Mouse (Mus musculus): Measurements from ENCODE around the gene Fbxo17.

Gene Fbxo17

DNA sequence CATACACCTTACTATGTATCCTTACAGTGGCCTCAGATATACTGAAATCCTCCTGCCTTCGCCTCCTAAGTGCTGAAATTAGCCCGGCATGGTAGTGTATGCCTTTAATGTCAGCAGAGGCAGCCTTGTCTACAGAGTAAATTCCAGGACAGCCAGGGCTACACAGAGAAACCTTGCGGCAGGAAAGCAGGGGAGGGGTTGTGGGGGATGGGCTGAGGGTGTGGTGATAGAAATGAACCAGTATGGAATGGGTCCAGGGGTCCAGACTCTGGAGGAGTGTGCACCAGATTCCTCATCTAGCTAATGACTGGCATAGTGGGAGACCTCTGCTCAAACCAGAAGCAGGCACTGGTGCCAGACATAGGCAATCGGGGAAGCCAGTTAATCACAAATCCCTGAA is 2.6 kb downstream of the Fbxo17 start:
- no peak for DNase-seq

DNA sequence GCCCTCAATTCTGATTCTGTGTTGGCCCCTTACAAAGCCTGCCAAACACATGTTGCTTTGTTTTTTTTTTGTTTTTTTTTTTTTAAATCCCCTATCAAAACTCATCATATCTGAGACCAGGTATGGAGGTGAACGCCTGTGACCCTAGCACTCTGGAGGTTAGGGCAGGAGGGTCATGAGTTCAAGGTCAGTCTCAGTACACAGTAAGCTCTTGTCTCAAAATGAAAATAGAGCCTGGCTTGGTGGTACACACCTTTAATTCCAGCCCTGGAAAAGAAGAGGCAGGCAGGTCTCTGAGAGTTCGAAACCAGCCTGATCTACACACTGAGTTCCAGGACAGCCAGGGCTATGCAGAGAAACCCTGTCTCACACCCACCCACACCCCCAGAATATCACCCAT is 3.0 kb downstream of the Fbxo17 start:
- DNase-seq: no peak

- DNase-seq: peak; percentile 39 to 53
Measured at GRCm38 (mm10) chr7:28720753-28721537, 4.3 kb downstream of the Fbxo17 start.

DNA sequence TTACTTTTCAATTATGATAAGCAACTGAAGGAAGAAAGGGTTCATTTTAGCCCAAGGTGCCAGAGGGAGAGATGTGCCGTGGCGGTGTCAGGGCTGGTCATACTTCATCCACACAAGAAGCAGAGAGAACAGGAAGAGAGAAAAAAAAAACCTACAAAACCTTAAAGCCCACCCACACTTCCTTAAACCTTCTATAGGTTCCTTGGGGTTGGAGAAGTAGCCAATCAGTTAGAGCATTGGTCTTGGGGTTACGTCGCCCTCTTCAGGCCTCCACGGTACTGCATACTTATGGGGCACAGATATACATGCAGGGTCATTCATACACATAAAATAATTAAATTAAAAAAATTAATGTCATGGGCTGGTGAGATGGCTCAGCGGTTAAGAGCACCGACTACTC is 5.5 kb downstream of the Fbxo17 start:
- DNase-seq: no peak

DNA sequence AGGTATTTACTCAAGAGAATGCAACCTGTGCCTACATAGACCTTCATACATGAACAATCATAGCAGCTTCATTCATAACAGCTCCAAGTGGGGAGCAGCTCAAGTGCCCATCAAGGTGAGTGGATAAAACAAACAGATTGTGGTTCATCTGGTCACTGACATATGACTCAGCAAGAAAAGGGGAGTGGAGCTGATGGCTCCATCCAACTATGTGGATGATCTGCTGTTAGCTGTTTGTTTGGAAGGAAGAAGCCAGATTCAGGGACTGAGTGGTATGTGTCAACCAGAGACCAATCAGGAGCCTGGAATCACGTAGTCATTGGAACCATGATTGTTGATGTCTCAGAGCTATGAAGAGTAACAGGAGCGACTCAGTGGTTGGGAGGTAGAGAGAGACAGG is 8.0 kb downstream of the Fbxo17 start:
- DNase-seq: no peak

DNA sequence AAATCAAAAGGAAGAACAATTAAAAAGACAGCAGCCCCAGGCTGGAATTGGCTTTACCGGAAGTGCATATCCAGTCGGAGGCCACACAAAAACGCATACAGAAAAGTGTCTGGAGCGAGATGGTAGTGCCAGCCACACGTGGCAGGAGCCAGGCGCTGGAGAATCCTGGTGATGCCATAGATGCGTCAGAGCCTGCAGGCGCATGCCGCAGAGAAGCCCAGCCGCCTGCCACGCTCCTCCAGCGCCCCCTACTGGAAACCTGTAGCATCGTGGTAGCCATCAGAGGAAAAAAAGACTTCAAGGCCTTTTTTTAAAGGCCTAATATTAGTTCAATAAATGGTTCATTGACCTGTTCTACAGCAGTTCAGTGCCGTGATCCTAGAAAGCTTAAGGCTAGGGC is 10.0 kb downstream of the Fbxo17 start:
- DNase-seq: peak; percentile 92 to 95

DNA sequence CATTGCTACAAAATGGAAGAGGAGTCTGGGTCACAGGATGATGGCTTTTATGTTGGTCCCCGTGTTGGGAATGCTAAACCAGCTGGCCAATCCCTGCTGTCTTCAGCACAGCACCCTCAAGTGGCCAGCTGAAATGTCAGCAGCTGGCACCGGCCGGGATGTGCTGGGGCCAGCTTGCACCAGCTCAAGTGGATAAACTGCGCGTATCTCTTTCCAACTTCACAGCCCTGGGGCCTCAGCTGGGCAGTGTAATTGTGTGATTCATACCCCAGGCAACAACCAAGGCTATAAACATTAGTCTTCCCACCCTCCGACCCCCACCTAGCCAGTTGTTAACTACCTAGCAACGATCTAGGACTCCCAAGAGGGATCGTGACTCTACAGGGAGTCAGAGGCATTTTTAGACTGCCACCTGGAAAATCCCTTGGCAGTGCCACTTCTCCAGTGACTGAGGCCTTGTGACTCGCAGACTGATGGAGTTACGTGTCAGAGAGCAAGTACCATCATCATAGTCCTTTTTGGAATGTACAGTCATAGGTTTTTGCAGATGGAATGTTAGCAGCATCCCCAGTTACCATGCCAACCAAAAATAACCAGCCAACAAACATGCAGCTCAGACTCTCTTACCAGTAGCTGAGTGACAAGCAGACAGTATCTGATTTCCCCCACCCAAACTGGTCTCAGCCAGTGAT is 11.2 kb downstream of the Fbxo17 start:
- DNase-seq: peak; percentile 62 to 65

DNA sequence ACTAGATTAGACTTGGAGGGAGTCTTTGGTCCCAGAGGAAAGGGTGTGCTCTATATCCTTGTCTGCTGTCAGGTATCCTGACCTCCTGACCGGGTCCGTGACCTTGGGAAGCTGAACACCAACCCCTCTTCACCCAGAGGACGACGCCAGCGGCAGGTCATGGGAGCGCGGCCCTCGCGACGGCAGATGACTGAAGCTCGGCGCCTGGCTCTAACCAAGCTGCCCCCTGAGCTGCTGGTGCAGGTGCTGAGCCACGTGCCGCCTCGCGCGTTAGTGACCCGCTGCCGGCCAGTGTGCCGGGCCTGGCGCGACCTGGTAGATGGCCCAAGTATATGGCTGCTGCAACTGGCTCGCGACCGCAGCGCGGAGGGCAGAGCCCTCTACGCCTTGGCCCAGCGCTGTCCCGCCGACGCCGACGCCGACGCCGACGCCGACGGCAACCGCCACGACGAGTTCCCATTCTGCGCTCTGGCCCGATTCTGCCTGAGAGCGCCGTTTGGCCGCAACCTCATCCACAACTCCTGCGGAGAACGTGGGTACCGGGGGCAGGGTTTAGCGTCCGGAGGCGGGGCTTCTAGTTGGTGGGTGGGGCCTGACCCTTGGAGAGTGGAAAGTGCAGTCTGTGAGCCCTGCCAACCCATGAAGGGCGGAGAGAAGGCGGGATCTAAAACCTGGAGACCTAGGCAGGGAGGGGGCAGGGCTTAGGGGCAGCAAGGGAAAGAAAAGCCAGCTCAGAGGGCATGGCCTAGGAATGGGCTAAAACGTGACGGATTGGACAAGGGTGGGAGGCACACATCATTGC is 15.9 kb downstream of the Fbxo17 start:
- DNase-seq: peak; percentile 82 to 87

- DNase-seq: no peak
Measured at GRCm38 (mm10) chr7:28733211-28733610, 16.6 kb downstream of the Fbxo17 start.

- no peak for DNase-seq
Measured at GRCm38 (mm10) chr7:28735701-28736100, 19.1 kb downstream of the Fbxo17 start.

DNA sequence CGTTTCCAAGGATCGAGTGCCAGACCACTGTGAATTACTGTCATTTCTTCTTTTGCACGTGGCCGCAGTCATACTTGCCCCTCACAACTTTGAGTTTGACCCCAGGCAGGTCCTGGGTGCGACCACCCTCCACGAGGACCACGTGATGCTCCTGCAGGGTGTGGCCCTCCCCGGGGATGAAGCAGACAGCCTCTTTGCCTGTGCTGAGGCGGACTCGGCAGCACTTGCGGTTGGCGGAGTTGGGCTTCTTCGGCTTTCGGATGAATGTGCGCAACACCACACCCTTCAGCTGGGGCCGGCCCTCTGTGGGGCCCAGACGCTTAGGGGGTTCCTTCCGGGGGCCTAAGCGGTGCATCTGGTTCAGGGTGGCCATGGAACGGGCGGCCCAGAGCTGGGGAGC is 23.2 kb downstream of the Fbxo17 start:
- no peak for DNase-seq

GRCm38 (mm10) chr7:28740949-28741348 is 24.3 kb downstream of the Fbxo17 start:
- no peak for DNase-seq

- DNase-seq: no peak
Measured at GRCm38 (mm10) chr7:28741368-28741708, 24.7 kb downstream of the Fbxo17 start.

- DNase-seq: peak; percentile 95 to 96
Measured at GRCm38 (mm10) chr7:28741709-28742438, 25.3 kb downstream of the Fbxo17 start, which contains the start of the genes Mrps12 and Sars2. TSS of gene Mrps12 (minus strand) at chr7:28741820. TSS of gene Sars2 (plus strand) at chr7:28741992.

DNA sequence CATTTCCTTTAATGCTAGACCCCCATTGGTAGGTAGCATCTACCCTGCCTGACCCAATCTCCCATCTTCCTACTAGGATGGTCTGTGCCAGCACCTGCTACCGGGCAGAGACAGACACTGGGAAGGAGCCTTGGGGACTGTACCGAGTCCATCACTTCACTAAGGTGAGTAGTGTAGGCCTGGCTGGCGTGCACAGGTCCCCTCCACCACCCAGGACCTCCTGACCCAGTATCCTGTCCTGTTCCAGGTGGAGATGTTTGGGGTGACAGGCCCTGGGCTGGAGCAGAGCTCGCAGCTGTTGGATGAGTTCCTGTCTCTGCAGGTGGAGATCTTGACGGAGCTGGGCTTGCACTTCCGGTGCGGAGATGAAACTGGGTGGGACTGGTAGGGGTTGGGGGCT is 33.3 kb downstream of the Fbxo17 start:
- DNase-seq: no peak

- no peak for DNase-seq
Measured at GRCm38 (mm10) chr7:28756079-28756478, 39.5 kb downstream of the Fbxo17 start, which contains the start of gene Ccer2. TSS of gene Ccer2 (plus strand) at chr7:28756174.

DNA sequence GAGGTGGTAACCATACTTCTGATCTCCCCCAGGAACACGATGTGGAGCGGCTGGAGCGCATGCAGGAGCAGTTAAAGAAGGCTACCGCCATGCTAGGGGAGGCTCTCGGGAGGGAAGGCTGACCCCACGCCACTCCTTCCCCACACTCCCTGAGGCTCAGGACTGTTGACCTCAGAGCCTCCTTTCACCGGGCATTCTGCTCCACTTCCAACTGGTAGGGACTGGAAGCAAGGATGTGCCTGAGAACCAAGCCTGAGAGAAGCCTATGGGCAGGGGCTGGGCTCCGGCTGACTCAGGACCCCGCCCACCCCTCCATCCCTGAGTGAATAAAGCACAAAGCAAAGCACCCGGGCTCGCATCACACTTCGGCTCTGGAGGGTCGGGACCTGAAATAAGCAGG is 42.0 kb downstream of the Fbxo17 start:
- DNase-seq: no peak

DNA sequence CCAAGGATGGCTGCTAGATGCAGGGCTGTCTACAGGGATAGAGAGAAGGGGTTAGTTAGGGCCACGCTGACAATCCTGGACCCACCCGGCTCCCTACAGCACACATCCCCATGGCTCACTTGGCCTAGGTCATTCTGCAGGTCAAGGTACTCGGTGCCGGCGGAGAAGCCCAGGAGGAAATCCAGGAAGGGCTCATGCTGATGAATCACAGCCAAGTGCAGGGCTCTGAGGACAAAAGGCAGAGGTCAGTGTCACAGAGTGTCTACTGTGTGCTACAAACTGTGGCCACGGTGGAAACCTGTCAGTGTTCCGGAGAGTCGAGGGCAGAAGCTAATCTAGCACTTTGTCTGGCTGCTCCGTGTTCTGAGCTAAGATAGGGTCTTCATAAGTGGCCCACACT is 45.3 kb downstream of the Fbxo17 start:
- DNase-seq: no peak

DNA sequence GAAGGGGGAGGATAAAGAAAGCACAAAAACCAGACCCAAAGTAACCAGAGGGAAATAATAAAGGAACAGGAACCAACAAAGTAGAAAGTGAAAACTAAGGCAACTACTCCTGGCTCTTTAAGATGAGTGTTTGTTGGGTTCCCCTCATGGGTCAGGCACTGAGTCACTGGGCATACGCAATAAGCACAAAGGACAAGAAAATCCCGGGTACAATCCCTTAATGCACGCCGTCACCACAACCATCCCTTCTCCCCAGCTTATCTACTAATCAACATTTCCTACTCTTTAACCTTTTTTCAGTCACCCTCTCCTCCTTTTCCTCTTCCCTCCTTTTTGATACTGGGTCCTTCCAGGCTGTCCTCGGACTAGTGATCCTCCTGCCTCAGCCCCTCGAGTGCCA is 48.6 kb downstream of the Fbxo17 start:
- DNase-seq: no peak

GRCm38 (mm10) chr7:28766173-28766879 is 49.7 kb downstream of the Fbxo17 start, which contains the start of gene Sirt2:
TSS of gene Sirt2 (plus strand) at chr7:28766735.
- peak; percentile 96 to 97 for DNase-seq

DNA sequence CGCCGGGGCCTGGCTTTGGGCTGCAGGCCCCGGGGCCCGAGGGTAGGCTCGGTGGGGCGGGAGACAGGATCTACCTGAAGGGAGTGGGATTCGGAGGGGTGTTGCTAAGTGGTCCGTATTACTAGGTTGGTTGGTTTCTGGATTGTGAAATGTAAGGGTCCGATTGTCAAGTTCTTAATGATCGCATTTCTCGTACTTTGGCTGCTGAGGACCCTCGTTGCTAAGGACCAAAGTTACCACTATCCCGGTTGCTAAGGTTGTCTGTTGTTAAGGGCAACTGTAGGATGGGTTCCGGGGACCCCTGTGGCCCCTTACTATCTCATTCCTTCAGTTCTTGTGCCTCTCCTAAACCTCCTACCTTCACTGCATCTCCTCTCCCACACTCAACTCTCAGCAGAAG is 50.3 kb downstream of the Fbxo17 start:
- no peak for DNase-seq

DNA sequence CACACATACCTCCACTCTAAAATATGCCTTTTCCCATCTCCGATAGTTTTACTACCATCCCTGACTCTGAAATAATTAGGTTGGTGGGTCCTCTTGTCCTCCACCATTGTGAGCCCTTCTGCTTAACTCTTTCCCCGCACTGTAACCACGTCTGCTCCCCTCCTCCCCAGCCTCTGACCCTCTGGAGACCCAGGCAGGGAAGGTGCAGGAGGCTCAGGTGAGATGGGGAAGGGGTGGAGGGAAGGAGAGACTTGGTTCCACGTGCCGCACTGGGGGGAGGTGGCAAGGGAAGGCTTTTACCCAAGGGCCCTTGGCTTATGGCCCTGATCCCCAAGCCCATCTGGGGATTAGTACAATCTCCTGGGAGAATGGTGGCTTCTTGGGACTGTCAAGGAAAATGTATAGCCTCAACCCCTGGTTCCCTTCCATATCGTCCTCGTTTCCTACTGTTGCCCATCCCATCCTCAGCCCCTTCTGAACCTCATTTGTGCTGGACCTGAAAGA is 50.9 kb downstream of the Fbxo17 start, which contains the start of gene Nfkbib:
Nfkbib (minus strand) TSS at position 51 of the 504 bp plus-strand sequence.
- DNase-seq: peak in 1 of 2 experiments; percentile 31
